Mouse (Mus musculus) heart, embryonic 11.5 days (tissue): Measurements from ENCODE around the gene Smim14. TPM values are rescaled to one million over a fixed set of nuclear protein-coding genes. Genes with fewer than 3 reads are reported as not detected.

Experiments
- ATAC-seq: fragments of 200-750 bp; cut with Nextera tagmentation; replicated peaks from 2 replicates; pipeline ENCODE4 v1.8.0; 2017; ENCODE audit warnings: moderate library complexity; ENCODE audit not compliant: insufficient number of reproducible peaks, low FRiP score, low TSS enrichment
- H3K27ac ChIP-seq: fragments of 300-500 bp; sonication (generic); 2 replicates; pipeline ENCODE4 v1.5.1; 2014; ENCODE audit warnings: mild to moderate bottlenecking, low read depth, low read length
- H3K27me3 ChIP-seq: fragments of 300-500 bp; sonication (generic); 2 replicates; pipeline ENCODE4 v1.6.1; 2014; ENCODE audit warnings: mild to moderate bottlenecking, low read length, mixed read lengths; ENCODE audit not compliant: control insufficient read depth, insufficient read depth
- H3K36me3 ChIP-seq: fragments of 300-500 bp; sonication (generic); 2 replicates; pipeline ENCODE4 v1.6.1; 2014; ENCODE audit warnings: mild to moderate bottlenecking, low read length, moderate library complexity, mixed read lengths; ENCODE audit not compliant: control insufficient read depth, insufficient read depth
- H3K4me1 ChIP-seq: fragments of 300-500 bp; sonication (generic); 2 replicates; pipeline ENCODE4 v1.6.1; 2014; ENCODE audit warnings: low read length; ENCODE audit not compliant: control insufficient read depth, insufficient read depth
- H3K4me2 ChIP-seq: fragments of 300-500 bp; sonication (generic); 2 replicates; pipeline ENCODE4 v1.6.1; 2014; ENCODE audit warnings: mild to moderate bottlenecking, moderate library complexity
- H3K4me3 ChIP-seq: fragments of 300-500 bp; sonication (generic); 2 replicates; pipeline ENCODE4 v1.5.1; 2014; ENCODE audit warnings: low read depth, low read length
- H3K9ac ChIP-seq: fragments of 300-500 bp; sonication (generic); 2 replicates; pipeline ENCODE4 v1.6.1; 2014; ENCODE audit warnings: mild to moderate bottlenecking, low read depth, low read length, moderate library complexity
- H3K9me3 ChIP-seq: fragments of 300-500 bp; sonication (generic); replicated peaks from 2 replicates; pipeline ENCODE4 v1.6.1; 2016; ENCODE audit warnings: low read length; ENCODE audit not compliant: control insufficient read depth
- WGBS: fragments of 180-500 bp; shearing (Covaris S2); extraction: QIAGEN DNeasy Blood & Tissue Kit; methylation state at CpG from one replicate; pipeline ENCODE4 v1.1.7; 2014; ENCODE audit not compliant: insufficient replicate concordance; 5-methylcytosine and 5-hydroxymethylcytosine counted together
- polyA plus RNA-seq: library from polyadenylated mRNA; unstranded; fragments of >200 nt; fragmentation: Nextera tagmentation; extraction: Ambion mirVana; gene quantifications from 2 replicates; pipeline ENCODE4 v1.2.1, GENCODE M21; 2014

The Smim14 gene
- polyA plus RNA-seq, 1 experiment from 2014 or later = 92.0 TPM

- ATAC-seq = 0 out of 2 replicates have a peak, but pooled peaks have one; percentile 26
- Histone ChIP-seq H3K4me1 (peaks cover 14% of the 10 kb centered on the region), H3K9ac (no peak overlapping the region), H3K4me2 (no peak overlapping the region), H3K27ac (no peak overlapping the region), H3K27me3 (no peaks in the 10 kb centered on the region), H3K36me3 (peaks cover 2% of the 10 kb centered on the region; the same call in 1 of the 2 replicates), H3K9me3 (no peaks in the 10 kb centered on the region), H3K4me3 (no peak overlapping the region)
- WGBS = 22% methylated on average over 3 of the region's 6 CpGs
Measured at GRCm38 (mm10) chr5:65444981-65445380, 92.0 kb downstream of the Smim14 start.

GRCm38 (mm10) chr5:65438041-65438440 lies 98.9 kb downstream of the Smim14 start:
- no peaks in the 10 kb centered on the region for H3K36me3 ChIP-seq
- no peaks in the 10 kb centered on the region for H3K9me3 ChIP-seq
- no peak overlapping the region for H3K27ac ChIP-seq
- H3K9ac ChIP-seq = no peak overlapping the region
- no peak for ATAC-seq
- H3K4me3 ChIP-seq = no peak overlapping the region
- H3K4me2 ChIP-seq = no peak overlapping the region
- H3K4me1 ChIP-seq = peaks cover 24% of the 10 kb centered on the region
- no peaks in the 10 kb centered on the region for H3K27me3 ChIP-seq

- H3K4me1 ChIP-seq = peaks cover 24% of the 10 kb centered on the region
- H3K4me2 ChIP-seq = peak within 1 kb of the TSS; percentile 81
- peak within 1 kb of the TSS; percentile 71 for H3K4me3 ChIP-seq
- ATAC-seq = peak; percentile 97
- under 1% methylated on average over 51 of the region's 51 CpGs for WGBS
- H3K27ac ChIP-seq = peak within 1 kb of the TSS; percentile 93
- no peaks in the 10 kb centered on the region for H3K36me3 ChIP-seq
- H3K9me3 ChIP-seq = no peaks in the 10 kb centered on the region
- H3K9ac ChIP-seq = peak within 1 kb of the TSS; percentile 82
- H3K27me3 ChIP-seq = no peaks in the 10 kb centered on the region
Measured at GRCm38 (mm10) chr5:65435806-65436561, 101.0 kb downstream of the Smim14 start, which contains the start of gene Ugdh. Gene Ugdh (minus strand): TSS chr5:65435949.

DNA sequence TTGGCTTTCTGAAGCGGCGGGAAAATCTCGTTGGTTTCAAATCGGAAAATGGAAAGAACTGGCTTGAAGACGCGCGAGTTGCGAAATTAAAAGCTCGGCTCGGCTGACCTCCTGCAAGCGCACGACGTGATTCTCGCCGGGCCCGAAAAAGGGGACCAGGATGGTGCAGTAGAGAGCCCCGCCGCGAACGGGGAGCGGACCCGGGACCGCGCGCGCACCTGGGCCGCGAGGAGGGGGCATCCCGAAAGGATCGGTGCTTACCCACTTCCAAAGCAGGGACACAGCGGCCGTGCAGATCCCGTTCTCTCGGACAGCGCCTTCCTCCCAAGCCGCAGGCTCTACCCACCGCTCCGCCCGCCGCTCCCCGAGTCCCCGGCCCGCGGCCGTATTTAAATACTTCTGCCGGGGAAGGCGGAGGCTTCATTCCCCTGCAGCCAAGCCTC lies 101.6 kb downstream of the Smim14 start:
- H3K27me3 ChIP-seq = no peaks in the 10 kb centered on the region
- ATAC-seq = no peak
- WGBS = under 1% methylated on average over 40 of the region's 47 CpGs
- H3K4me1 ChIP-seq = peaks cover 24% of the 10 kb centered on the region
- no peaks in the 10 kb centered on the region for H3K9me3 ChIP-seq
- H3K36me3 ChIP-seq = no peaks in the 10 kb centered on the region
- peak overlapping the region; percentile 93 for H3K27ac ChIP-seq
- H3K4me3 ChIP-seq = peak overlapping the region; percentile 71
- H3K4me2 ChIP-seq = peak overlapping the region; percentile 81
- peak overlapping the region; percentile 80 for H3K9ac ChIP-seq

DNA sequence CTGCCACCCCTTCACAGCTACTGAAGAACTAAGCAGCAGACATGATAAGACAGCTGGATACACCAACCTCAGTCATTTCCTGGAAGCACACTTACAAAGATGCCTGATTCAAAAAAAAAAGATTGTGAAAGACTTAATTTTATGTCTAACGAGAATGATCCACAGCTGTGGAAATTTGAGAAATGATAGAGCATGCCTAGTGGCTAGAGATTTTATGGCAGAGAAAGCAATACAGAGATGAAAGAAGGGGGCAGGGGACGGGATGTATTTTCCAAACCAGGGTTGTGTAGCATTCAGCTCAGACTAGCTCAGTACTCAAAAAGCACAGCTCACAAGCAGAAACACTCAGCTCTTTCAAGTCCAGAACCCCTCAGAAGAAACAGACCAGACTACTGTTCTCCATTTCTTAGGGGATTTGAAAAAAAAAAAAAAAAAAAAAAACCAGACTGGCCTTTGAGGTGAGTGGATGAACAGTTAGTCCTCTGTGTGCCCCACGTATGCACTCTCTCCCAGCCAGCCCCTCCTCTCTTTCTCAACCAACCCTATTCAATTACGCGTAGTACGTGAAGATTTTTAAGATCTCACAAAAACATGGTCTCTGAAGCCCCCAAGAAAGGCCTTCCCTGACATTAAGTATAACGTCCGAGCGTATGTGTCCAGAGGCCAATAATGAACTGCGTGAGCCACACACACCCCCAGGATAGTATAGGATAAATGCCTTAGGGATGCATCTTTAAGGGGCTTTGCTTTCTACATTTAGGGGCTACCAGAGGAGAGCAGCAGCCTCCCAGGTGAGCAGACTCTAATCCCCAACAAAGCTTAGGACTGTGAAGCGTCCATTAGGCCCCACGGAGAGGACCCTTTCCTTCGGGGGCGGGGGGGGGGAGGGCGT lies 102.3 kb downstream of the Smim14 start:
- Histone ChIP-seq H3K4me2 (peak overlapping the region; percentile 81), H3K27ac (peak overlapping the region; percentile 93), H3K36me3 (no peaks in the 10 kb centered on the region), H3K9ac (peak overlapping the region; percentile 80), H3K27me3 (no peaks in the 10 kb centered on the region), H3K9me3 (no peaks in the 10 kb centered on the region), H3K4me1 (peaks cover 24% of the 10 kb centered on the region), H3K4me3 (peak overlapping the region; percentile 71)
- 5% methylated on average over 15 of the region's 15 CpGs for WGBS
- ATAC-seq = no peak

- no peak overlapping the region for H3K9ac ChIP-seq
- no peak overlapping the region for H3K4me3 ChIP-seq
- no peak overlapping the region for H3K27ac ChIP-seq
- WGBS = 84% methylated on average over 5 of the region's 5 CpGs
- no peak for ATAC-seq
- no peak overlapping the region for H3K4me2 ChIP-seq
- H3K36me3 ChIP-seq = peaks cover 11% of the 10 kb centered on the region; the same call in 1 of the 2 replicates
- no peaks in the 10 kb centered on the region for H3K27me3 ChIP-seq
- H3K4me1 ChIP-seq = peaks cover 9% of the 10 kb centered on the region
- H3K9me3 ChIP-seq = no peaks in the 10 kb centered on the region
Measured at GRCm38 (mm10) chr5:65429441-65429840, 107.5 kb downstream of the Smim14 start.

GRCm38 (mm10) chr5:65428321-65428720 lies 108.7 kb downstream of the Smim14 start:
- ATAC-seq = no peak
- Histone ChIP-seq H3K4me1 (0 out of 2 replicates have a peak, but pooled peaks cover 2% of the 10 kb centered on the region), H3K4me2 (no peak overlapping the region), H3K27ac (no peak overlapping the region), H3K9ac (no peak overlapping the region), H3K9me3 (no peaks in the 10 kb centered on the region), H3K36me3 (peaks cover 14% of the 10 kb centered on the region), H3K4me3 (no peak overlapping the region), H3K27me3 (no peaks in the 10 kb centered on the region)
- WGBS = 48% methylated on average over 4 of the region's 4 CpGs

GRCm38 (mm10) chr5:65425251-65425650 lies 111.7 kb downstream of the Smim14 start:
- no peaks in the 10 kb centered on the region for H3K27me3 ChIP-seq
- no peaks in the 10 kb centered on the region for H3K9me3 ChIP-seq
- H3K36me3 ChIP-seq = peaks cover 29% of the 10 kb centered on the region
- no peaks in the 10 kb centered on the region for H3K4me1 ChIP-seq
- no peak overlapping the region for H3K4me2 ChIP-seq
- no peak overlapping the region for H3K27ac ChIP-seq
- WGBS = 78% methylated on average over 5 of the region's 5 CpGs
- H3K9ac ChIP-seq = no peak overlapping the region
- no peak for ATAC-seq
- no peak overlapping the region for H3K4me3 ChIP-seq
